Mouse (Mus musculus) cerebellum, adult 18-20 months (tissue): ENCODE results near the gene 3110009E18Rik.

Experiments
- DNase-seq, 2 experiments: peaks; one replicate each; pipeline ENCODE4 v3.0.0; 2021

3110009E18Rik gene

GRCm38 (mm10) chr1:120120969-120121811 is at the start of gene 3110009E18Rik, which contains the start of gene Dbi:
TSS of gene 3110009E18Rik (plus strand) at chr1:120121187.
TSS of gene Dbi (minus strand) at chr1:120121078.
- DNase-seq, result peak; percentile 98 to 99

- peak; percentile 47 to 50 for DNase-seq
These were observed 48.1 kb upstream of the 3110009E18Rik start for GRCm38 (mm10) chr1:120072900-120073299.

GRCm38 (mm10) chr1:120073519-120074306 is 47.3 kb upstream of the 3110009E18Rik start, which contains the start of gene Tmem37:
TSS of gene Tmem37 (minus strand) at chr1:120074074.
- peak; percentile 23 to 32 for DNase-seq

- DNase-seq, result no peak
These were observed 46.7 kb upstream of the 3110009E18Rik start for GRCm38 (mm10) chr1:120074307-120074702.

- DNase-seq, result peak; percentile 44 to 46
These were observed 46.1 kb upstream of the 3110009E18Rik start for GRCm38 (mm10) chr1:120074931-120075330.

GRCm38 (mm10) chr1:120075507-120075906 is 45.5 kb upstream of the 3110009E18Rik start:
- no peak for DNase-seq

GRCm38 (mm10) chr1:120077746-120078410 is 43.1 kb upstream of the 3110009E18Rik start:
- no peak for DNase-seq

GRCm38 (mm10) chr1:120080632-120081031 is 40.4 kb upstream of the 3110009E18Rik start:
- no peak for DNase-seq

- no peak for DNase-seq
These were observed 37.9 kb upstream of the 3110009E18Rik start for GRCm38 (mm10) chr1:120082957-120083585.

GRCm38 (mm10) chr1:120083921-120084517 is 37.0 kb upstream of the 3110009E18Rik start:
- no peak for DNase-seq

GRCm38 (mm10) chr1:120085696-120086095 is 35.3 kb upstream of the 3110009E18Rik start:
- no peak for DNase-seq

GRCm38 (mm10) chr1:120086644-120087043 is 34.3 kb upstream of the 3110009E18Rik start:
- no peak for DNase-seq

GRCm38 (mm10) chr1:120089180-120089579 is 31.8 kb upstream of the 3110009E18Rik start:
- no peak for DNase-seq

- DNase-seq, result no peak
These were observed 30.0 kb upstream of the 3110009E18Rik start for GRCm38 (mm10) chr1:120090880-120091570.

GRCm38 (mm10) chr1:120093482-120094134 is 27.4 kb upstream of the 3110009E18Rik start:
- DNase-seq, result peak; percentile 85 to 86

GRCm38 (mm10) chr1:120094920-120095319 is 26.1 kb upstream of the 3110009E18Rik start:
- DNase-seq, result no peak

GRCm38 (mm10) chr1:120098327-120098726 is 22.7 kb upstream of the 3110009E18Rik start:
- peak; percentile 52 to 75 for DNase-seq

GRCm38 (mm10) chr1:120099483-120099882 is 21.5 kb upstream of the 3110009E18Rik start:
- DNase-seq, result no peak

- no peak for DNase-seq
These were observed 20.3 kb upstream of the 3110009E18Rik start for GRCm38 (mm10) chr1:120100456-120101226.

- DNase-seq, result no peak
These were observed 19.8 kb upstream of the 3110009E18Rik start for GRCm38 (mm10) chr1:120101227-120101609.
